Mouse (Mus musculus) embryonic facial prominence, embryonic 15.5 days (tissue): ENCODE measurements around the gene Synm. TPM values are rescaled to one million over a fixed set of nuclear protein-coding genes. Genes with fewer than 3 reads are reported as not detected.
A peak's percentile ranks its signal among the peaks of the same experiment; 100 is the strongest.

ENCODE experiments used
- ATAC-seq: fragments of 200-750 bp; cut with Nextera tagmentation; 2 replicates; pipeline ENCODE4 v1.8.0; 2017; ENCODE audit warnings: low read depth, moderate TSS enrichment; ENCODE audit not compliant: insufficient number of reproducible peaks, low FRiP score, low TSS enrichment
- H3K27ac ChIP-seq: fragments of 300-500 bp; sonication (generic); replicated peaks from 2 replicates; pipeline ENCODE4 v1.5.1; 2015; ENCODE audit warnings: mild to moderate bottlenecking, inconsistent platforms
- H3K27me3 ChIP-seq: fragments of 300-500 bp; sonication (generic); 2 replicates; pipeline ENCODE4 v1.6.1; 2015; ENCODE audit warnings: inconsistent platforms
- H3K36me3 ChIP-seq: fragments of 300-500 bp; sonication (generic); 2 replicates; pipeline ENCODE4 v1.6.1; 2015; ENCODE audit warnings: mild to moderate bottlenecking, inconsistent platforms
- H3K4me1 ChIP-seq: fragments of 300-500 bp; sonication (generic); 2 replicates; pipeline ENCODE4 v1.6.1; 2015; ENCODE audit warnings: inconsistent platforms
- H3K4me2 ChIP-seq: fragments of 300-500 bp; sonication (generic); replicated peaks from 2 replicates; pipeline ENCODE4 v1.6.1; 2015; ENCODE audit warnings: mild to moderate bottlenecking, inconsistent platforms
- H3K4me3 ChIP-seq: fragments of 300-500 bp; sonication (generic); replicated peaks from 2 replicates; pipeline ENCODE4 v1.5.1; 2015; ENCODE audit warnings: mild to moderate bottlenecking, inconsistent platforms
- H3K9ac ChIP-seq: fragments of 300-500 bp; sonication (generic); 2 replicates; pipeline ENCODE4 v1.6.1; 2015; ENCODE audit warnings: inconsistent platforms
- H3K9me3 ChIP-seq: fragments of 300-500 bp; sonication (generic); replicated peaks from 2 replicates; pipeline ENCODE4 v1.6.1; 2016; ENCODE audit warnings: inconsistent platforms
- WGBS: fragments of 180-500 bp; shearing (Covaris S2); methylation state at CpG from one replicate; pipeline ENCODE4 v1.1.7; 2015; 5-methylcytosine and 5-hydroxymethylcytosine counted together
- polyA plus RNA-seq: library from polyadenylated mRNA; unstranded; fragments of >200 nt; fragmentation: Nextera tagmentation; extraction: Ambion mirVana; gene quantifications from 2 replicates; pipeline ENCODE4 v1.2.1, GENCODE M21; 2015

Synm gene
- 1.1 and 1.9 TPM in 2 replicates for polyA plus RNA-seq

- Histone ChIP-seq H3K4me2 (peak within 1 kb of the TSS; percentile 100), H3K4me1 (peaks cover 19% of the 10 kb centered on the region), H3K9ac (peak within 1 kb of the TSS; percentile 33), H3K27me3 (peaks cover 39% of the 10 kb centered on the region), H3K9me3 (no peaks in the 10 kb centered on the region), H3K36me3 (no peaks in the 10 kb centered on the region), H3K27ac (no peak within 1 kb of the TSS), H3K4me3 (peak within 1 kb of the TSS; percentile 54)
- WGBS: under 1% methylated on average over 37 of the region's 37 CpGs
- peak; percentile 89 for ATAC-seq
These were observed at the start of gene Synm for GRCm38 (mm10) chr7:67759629-67759995. TSS of gene Synm (minus strand) at chr7:67759742.

- Histone ChIP-seq H3K4me2 (peak overlapping the region; percentile 81), H3K9me3 (no peaks in the 10 kb centered on the region), H3K9ac (no peak overlapping the region), H3K27me3 (peaks cover 5% of the 10 kb centered on the region; the same call in 1 of the 2 replicates), H3K4me1 (peaks cover 12% of the 10 kb centered on the region), H3K36me3 (no peaks in the 10 kb centered on the region), H3K27ac (no peak overlapping the region), H3K4me3 (peak overlapping the region; percentile 45)
- 8% methylated on average over 12 of the region's 13 CpGs for WGBS
- no peak for ATAC-seq
These were observed 44.3 kb upstream of the Synm start for GRCm38 (mm10) chr7:67803857-67804215.

GRCm38 (mm10) chr7:67803015-67803856, 43.7 kb upstream of the Synm start:
- no peaks in the 10 kb centered on the region for H3K36me3 ChIP-seq
- peak overlapping the region; percentile 81 for H3K4me2 ChIP-seq
- H3K27ac ChIP-seq: peak overlapping the region; percentile 34; the same call in 1 of the 2 replicates
- 11% methylated on average over 28 of the region's 28 CpGs for WGBS
- peak overlapping the region; percentile 45 for H3K4me3 ChIP-seq
- peaks cover 5% of the 10 kb centered on the region; the same call in 1 of the 2 replicates for H3K27me3 ChIP-seq
- ATAC-seq: peak; percentile 76
- H3K4me1 ChIP-seq: peaks cover 12% of the 10 kb centered on the region
- H3K9ac ChIP-seq: no peak overlapping the region
- H3K9me3 ChIP-seq: no peaks in the 10 kb centered on the region

- no peaks in the 10 kb centered on the region for H3K9me3 ChIP-seq
- WGBS: 49% methylated on average over 4 of the region's 4 CpGs
- ATAC-seq: no peak
- H3K9ac ChIP-seq: no peak overlapping the region
- H3K27ac ChIP-seq: no peak overlapping the region
- H3K4me2 ChIP-seq: no peak overlapping the region
- peaks cover 5% of the 10 kb centered on the region; the same call in 1 of the 2 replicates for H3K27me3 ChIP-seq
- H3K4me3 ChIP-seq: no peak overlapping the region
- no peaks in the 10 kb centered on the region for H3K36me3 ChIP-seq
- H3K4me1 ChIP-seq: peaks cover 12% of the 10 kb centered on the region
These were observed 41.5 kb upstream of the Synm start for GRCm38 (mm10) chr7:67801022-67801421.

- peaks cover 12% of the 10 kb centered on the region for H3K4me1 ChIP-seq
- no peaks in the 10 kb centered on the region for H3K36me3 ChIP-seq
- H3K4me2 ChIP-seq: no peak overlapping the region
- H3K9ac ChIP-seq: no peak overlapping the region
- H3K4me3 ChIP-seq: no peak overlapping the region
- WGBS: 81% methylated on average over 6 of the region's 6 CpGs
- ATAC-seq: peak; percentile 30; the same call in 1 of the 2 replicates
- no peaks in the 10 kb centered on the region for H3K9me3 ChIP-seq
- peaks cover 5% of the 10 kb centered on the region; the same call in 1 of the 2 replicates for H3K27me3 ChIP-seq
- H3K27ac ChIP-seq: no peak overlapping the region
These were observed 41.0 kb upstream of the Synm start for GRCm38 (mm10) chr7:67800547-67800946.

GRCm38 (mm10) chr7:67798476-67798875, 38.9 kb upstream of the Synm start:
- WGBS: 73% methylated on average over 4 of the region's 4 CpGs
- no peaks in the 10 kb centered on the region for H3K9me3 ChIP-seq
- H3K27me3 ChIP-seq: peaks cover 5% of the 10 kb centered on the region; the same call in 1 of the 2 replicates
- H3K4me2 ChIP-seq: no peak overlapping the region
- no peak overlapping the region for H3K27ac ChIP-seq
- H3K36me3 ChIP-seq: no peaks in the 10 kb centered on the region
- ATAC-seq: no peak
- no peak overlapping the region for H3K9ac ChIP-seq
- H3K4me1 ChIP-seq: peaks cover 5% of the 10 kb centered on the region
- H3K4me3 ChIP-seq: no peak overlapping the region

- Histone ChIP-seq H3K27ac (no peak overlapping the region), H3K36me3 (no peaks in the 10 kb centered on the region), H3K9ac (no peak overlapping the region), H3K4me2 (no peak overlapping the region), H3K4me1 (no peaks in the 10 kb centered on the region), H3K27me3 (peaks cover 5% of the 10 kb centered on the region; the same call in 1 of the 2 replicates), H3K9me3 (no peaks in the 10 kb centered on the region), H3K4me3 (no peak overlapping the region)
- no peak for ATAC-seq
- 33% methylated on average over 8 of the region's 8 CpGs for WGBS
These were observed 37.5 kb upstream of the Synm start for GRCm38 (mm10) chr7:67797065-67797464.

GRCm38 (mm10) chr7:67793449-67793848, 33.9 kb upstream of the Synm start:
- Histone ChIP-seq H3K27ac (no peak overlapping the region), H3K4me2 (no peak overlapping the region), H3K27me3 (no peaks in the 10 kb centered on the region), H3K4me3 (no peak overlapping the region), H3K4me1 (peaks cover 6% of the 10 kb centered on the region), H3K9me3 (no peaks in the 10 kb centered on the region), H3K9ac (no peak overlapping the region), H3K36me3 (no peaks in the 10 kb centered on the region)
- 74% methylated on average over 7 of the region's 7 CpGs for WGBS
- ATAC-seq: no peak

- no peak overlapping the region for H3K4me3 ChIP-seq
- H3K4me2 ChIP-seq: no peak overlapping the region
- no peak overlapping the region for H3K9ac ChIP-seq
- no peak for ATAC-seq
- no peaks in the 10 kb centered on the region for H3K9me3 ChIP-seq
- H3K36me3 ChIP-seq: no peaks in the 10 kb centered on the region
- H3K27ac ChIP-seq: no peak overlapping the region
- H3K4me1 ChIP-seq: peaks cover 8% of the 10 kb centered on the region
- no peaks in the 10 kb centered on the region for H3K27me3 ChIP-seq
- 54% methylated on average over 7 of the region's 7 CpGs for WGBS
These were observed 31.7 kb upstream of the Synm start for GRCm38 (mm10) chr7:67791256-67791655.

GRCm38 (mm10) chr7:67788713-67789112, 29.2 kb upstream of the Synm start:
- Histone ChIP-seq H3K36me3 (no peaks in the 10 kb centered on the region), H3K4me3 (peak overlapping the region; percentile 12; the same call in 1 of the 2 replicates), H3K9ac (no peak overlapping the region), H3K4me1 (peaks cover 8% of the 10 kb centered on the region), H3K4me2 (0 out of 2 replicates have a peak overlapping the region, but pooled peaks have one; percentile 28), H3K27me3 (no peaks in the 10 kb centered on the region), H3K27ac (no peak overlapping the region), H3K9me3 (no peaks in the 10 kb centered on the region)
- 10% methylated on average over 10 of the region's 10 CpGs for WGBS
- 0 out of 2 replicates have a peak, but pooled peaks have one; percentile 54 for ATAC-seq

- WGBS: 55% methylated on average over 2 of the region's 2 CpGs
- Histone ChIP-seq H3K4me3 (no peak overlapping the region), H3K27ac (no peak overlapping the region), H3K36me3 (no peaks in the 10 kb centered on the region), H3K9ac (no peak overlapping the region), H3K9me3 (no peaks in the 10 kb centered on the region), H3K4me1 (peaks cover 8% of the 10 kb centered on the region), H3K27me3 (no peaks in the 10 kb centered on the region), H3K4me2 (no peak overlapping the region)
- no peak for ATAC-seq
These were observed 28.3 kb upstream of the Synm start for GRCm38 (mm10) chr7:67787861-67788260.
